Mouse (Mus musculus): ENCODE data around the gene 4930502E18Rik. TPM values are rescaled to one million over a fixed set of nuclear protein-coding genes. Genes with fewer than 3 reads are reported as not detected.

The 4930502E18Rik gene
- polyA plus RNA-seq, 1 experiment: 0.14 TPM

- Histone ChIP-seq H3ac (ENCODE audit: control insufficient read depth, insufficient read length, low read depth) (no peak overlapping the region), H3K79me3 (ENCODE audit: low read depth) (no peaks in the 10 kb centered on the region), H3K4me3 (ENCODE audit: insufficient read depth, poor library complexity, severe bottlenecking) (no peak overlapping the region), H3K79me2 (ENCODE audit: control insufficient read depth, insufficient read depth) (no peaks in the 10 kb centered on the region), H3K36me3 (ENCODE audit: control insufficient read depth, insufficient read depth) (no peaks in the 10 kb centered on the region), H3K27me3 (ENCODE audit: control insufficient read depth, insufficient read depth, insufficient read length) (peaks cover 4% of the 10 kb centered on the region)
- TF ChIP-seq CEBPB (IDR thresholded peaks at IDR 0.05; ENCODE audit: low read depth) (no peak), MAX (IDR thresholded peaks at IDR 0.05) (no peak), MYOG (IDR thresholded peaks at IDR 0.05; ENCODE audit: control insufficient read depth, extremely low read depth, insufficient read length) (no peak), FOSL1 (IDR thresholded peaks at IDR 0.05; ENCODE audit: insufficient read depth, low read length, poor library complexity, severe bottlenecking) (no peak), MYOD1 (IDR thresholded peaks at IDR 0.05; ENCODE audit: control insufficient read depth, insufficient read length, low read depth) (no peak), CTCF (IDR thresholded peaks at IDR 0.05; ENCODE audit: control insufficient read depth, insufficient read depth, insufficient read length) (no peak), USF1 (IDR thresholded peaks at IDR 0.05; ENCODE audit: low read depth) (no peak)
These were observed 30.4 kb upstream of the 4930502E18Rik start for GRCm38 (mm10) chrX:53694008-53694777.

GRCm38 (mm10) chrX:53699225-53699624 lies 25.4 kb upstream of the 4930502E18Rik start:
- no peaks in the 10 kb centered on the region for H3K36me3 ChIP-seq (ENCODE audit: control insufficient read depth, insufficient read depth)
- H3K79me3 ChIP-seq (ENCODE audit: low read depth): no peaks in the 10 kb centered on the region
- H3ac ChIP-seq (ENCODE audit: control insufficient read depth, insufficient read length, low read depth): no peak overlapping the region
- H3K27me3 ChIP-seq (ENCODE audit: control insufficient read depth, insufficient read depth, insufficient read length): peaks cover 4% of the 10 kb centered on the region
- H3K4me3 ChIP-seq (ENCODE audit: insufficient read depth, poor library complexity, severe bottlenecking): no peak overlapping the region
- TF ChIP-seq USF1 (IDR thresholded peaks at IDR 0.05; ENCODE audit: low read depth) (no peak), MYOD1 (IDR thresholded peaks at IDR 0.05; ENCODE audit: control insufficient read depth, insufficient read length, low read depth) (no peak)
- H3K79me2 ChIP-seq (ENCODE audit: control insufficient read depth, insufficient read depth): no peaks in the 10 kb centered on the region

GRCm38 (mm10) chrX:53702673-53703072 lies 22.0 kb upstream of the 4930502E18Rik start:
- no peaks in the 10 kb centered on the region for H3K79me3 ChIP-seq (ENCODE audit: low read depth)
- H3K4me3 ChIP-seq (ENCODE audit: insufficient read depth, poor library complexity, severe bottlenecking): no peak overlapping the region
- H3K27me3 ChIP-seq (ENCODE audit: control insufficient read depth, insufficient read depth, insufficient read length): no peaks in the 10 kb centered on the region
- H3ac ChIP-seq (ENCODE audit: control insufficient read depth, insufficient read length, low read depth): no peak overlapping the region
- no peaks in the 10 kb centered on the region for H3K36me3 ChIP-seq (ENCODE audit: control insufficient read depth, insufficient read depth)
- TF ChIP-seq MYOG (IDR thresholded peaks at IDR 0.05; ENCODE audit: control insufficient read depth, extremely low read depth, insufficient read length) (no peak), CEBPB (IDR thresholded peaks at IDR 0.05; ENCODE audit: low read depth) (no peak), CTCF (IDR thresholded peaks at IDR 0.05; ENCODE audit: control insufficient read depth, insufficient read depth, insufficient read length) (no peak), MAX (IDR thresholded peaks at IDR 0.05) (no peak), MYOD1 (IDR thresholded peaks at IDR 0.05; ENCODE audit: control insufficient read depth, insufficient read length, low read depth) (no peak), USF1 (IDR thresholded peaks at IDR 0.05; ENCODE audit: low read depth) (no peak), FOSL1 (IDR thresholded peaks at IDR 0.05; ENCODE audit: insufficient read depth, low read length, poor library complexity, severe bottlenecking) (no peak)
- H3K79me2 ChIP-seq (ENCODE audit: control insufficient read depth, insufficient read depth): no peaks in the 10 kb centered on the region

GRCm38 (mm10) chrX:53715942-53716322 lies 8.7 kb upstream of the 4930502E18Rik start:
- Histone ChIP-seq H3K79me2 (ENCODE audit: control insufficient read depth, insufficient read depth) (no peaks in the 10 kb centered on the region), H3K4me3 (ENCODE audit: insufficient read depth, poor library complexity, severe bottlenecking) (no peak overlapping the region), H3K79me3 (ENCODE audit: low read depth) (no peaks in the 10 kb centered on the region), H3K27me3 (ENCODE audit: control insufficient read depth, insufficient read depth, insufficient read length) (no peaks in the 10 kb centered on the region), H3K36me3 (ENCODE audit: control insufficient read depth, insufficient read depth) (no peaks in the 10 kb centered on the region), H3ac (ENCODE audit: control insufficient read depth, insufficient read length, low read depth) (no peak overlapping the region)
- TF ChIP-seq MAX (IDR thresholded peaks at IDR 0.05): no peak
- no peak for TF ChIP-seq MYOG (IDR thresholded peaks at IDR 0.05; ENCODE audit: control insufficient read depth, extremely low read depth, insufficient read length)
- TF ChIP-seq CEBPB (IDR thresholded peaks at IDR 0.05; ENCODE audit: low read depth): no peak
- no peak for TF ChIP-seq FOSL1 (IDR thresholded peaks at IDR 0.05; ENCODE audit: insufficient read depth, low read length, poor library complexity, severe bottlenecking)
- TF ChIP-seq USF1 (IDR thresholded peaks at IDR 0.05; ENCODE audit: low read depth): no peak
- no peak for TF ChIP-seq MYOD1 (IDR thresholded peaks at IDR 0.05; ENCODE audit: control insufficient read depth, insufficient read length, low read depth)
- no peak for TF ChIP-seq CTCF (IDR thresholded peaks at IDR 0.05; ENCODE audit: control insufficient read depth, insufficient read depth, insufficient read length)

- H3K79me3 ChIP-seq (ENCODE audit: low read depth): no peaks in the 10 kb centered on the region
- no peaks in the 10 kb centered on the region for H3K27me3 ChIP-seq (ENCODE audit: control insufficient read depth, insufficient read depth, insufficient read length)
- no peaks in the 10 kb centered on the region for H3K79me2 ChIP-seq (ENCODE audit: control insufficient read depth, insufficient read depth)
- H3K4me3 ChIP-seq (ENCODE audit: insufficient read depth, poor library complexity, severe bottlenecking): no peak overlapping the region
- H3K36me3 ChIP-seq (ENCODE audit: control insufficient read depth, insufficient read depth): no peaks in the 10 kb centered on the region
- no peak for TF ChIP-seq FOSL1 (IDR thresholded peaks at IDR 0.05; ENCODE audit: insufficient read depth, low read length, poor library complexity, severe bottlenecking)
- TF ChIP-seq MYOD1 (IDR thresholded peaks at IDR 0.05; ENCODE audit: control insufficient read depth, insufficient read length, low read depth): no peak
- no peak for TF ChIP-seq MYOG (IDR thresholded peaks at IDR 0.05; ENCODE audit: control insufficient read depth, extremely low read depth, insufficient read length)
- no peak for TF ChIP-seq CTCF (IDR thresholded peaks at IDR 0.05; ENCODE audit: control insufficient read depth, insufficient read depth, insufficient read length)
- no peak for TF ChIP-seq CEBPB (IDR thresholded peaks at IDR 0.05; ENCODE audit: low read depth)
- TF ChIP-seq MAX (IDR thresholded peaks at IDR 0.05): no peak
- TF ChIP-seq USF1 (IDR thresholded peaks at IDR 0.05; ENCODE audit: low read depth): no peak
- no peak overlapping the region for H3ac ChIP-seq (ENCODE audit: control insufficient read depth, insufficient read length, low read depth)
These were observed 8.1 kb upstream of the 4930502E18Rik start for GRCm38 (mm10) chrX:53716323-53717182.

All from C2C12 (cell line).